Mouse (Mus musculus): ENCODE measurements at regions not wholly inside any gene's neighbourhood (a gene's known extent, or its start where the extent isn't known, plus 50 kb on each side); places are given as distances from the start of the nearest gene placed in this dataset.
"Not testable (repeated sequence)": the region's sequence is repeated elsewhere in the genome, so short reads cannot be mapped to it uniquely, and the experiment has no call there.

- 77% methylated on average over 4 of the region's 4 CpGs for WGBS
- Histone ChIP-seq H3K4me1 (ENCODE audit: control insufficient read depth, insufficient read depth, low read length) (peaks cover 1% of the 10 kb centered on the region), H3K27ac (ENCODE audit: control insufficient read depth, insufficient read depth, low read depth, low read length, poor library complexity) (no peak overlapping the region), H3K4me3 (replicated peaks; ENCODE audit: control insufficient read depth, low read depth, low read length) (no peak overlapping the region)
- TF ChIP-seq CTCF (IDR thresholded peaks at IDR 0.05; ENCODE audit: control insufficient read depth, insufficient read depth, low read length) (no peak), POLR2A (IDR thresholded peaks at IDR 0.05; ENCODE audit: borderline replicate concordance, control insufficient read depth, low read depth, low read length) (no peak)
Measured at GRCm38 (mm10) chr17:84860835-84861234, 70.2 kb upstream of the Lrpprc start.

- H3K4me3 ChIP-seq (replicated peaks; ENCODE audit: control insufficient read depth, low read depth, low read length); H3K27ac ChIP-seq (ENCODE audit: control insufficient read depth, insufficient read depth, low read depth, low read length, poor library complexity); H3K4me1 ChIP-seq (ENCODE audit: control insufficient read depth, insufficient read depth, low read length): not testable (repeated sequence)
Measured at GRCm38 (mm10) chr17:84864231-84864630, 73.6 kb upstream of the Lrpprc start.

- 29% methylated on average over 2 of the region's 2 CpGs for WGBS
- no peak overlapping the region for H3K4me3 ChIP-seq (replicated peaks; ENCODE audit: control insufficient read depth, low read depth, low read length)
- TF ChIP-seq POLR2A (IDR thresholded peaks at IDR 0.05; ENCODE audit: borderline replicate concordance, control insufficient read depth, low read depth, low read length) (no peak), CTCF (IDR thresholded peaks at IDR 0.05; ENCODE audit: control insufficient read depth, insufficient read depth, low read length) (no peak)
- H3K4me1 ChIP-seq (ENCODE audit: control insufficient read depth, insufficient read depth, low read length): no peaks in the 10 kb centered on the region; the same call in none of the 2 replicates
- H3K27ac ChIP-seq (ENCODE audit: control insufficient read depth, insufficient read depth, low read depth, low read length, poor library complexity): no peak overlapping the region
Measured at GRCm38 (mm10) chr17:84865158-84865557, 74.6 kb upstream of the Lrpprc start.

GRCm38 (mm10) chr17:84865566-84865965 is 75.0 kb upstream of the Lrpprc start:
- 84% methylated on average over 3 of the region's 3 CpGs for WGBS
- no peaks in the 10 kb centered on the region; the same call in 1 of the 2 replicates for H3K4me1 ChIP-seq (ENCODE audit: control insufficient read depth, insufficient read depth, low read length)
- no peak overlapping the region for H3K27ac ChIP-seq (ENCODE audit: control insufficient read depth, insufficient read depth, low read depth, low read length, poor library complexity)
- H3K4me3 ChIP-seq (replicated peaks; ENCODE audit: control insufficient read depth, low read depth, low read length): no peak overlapping the region
- TF ChIP-seq POLR2A (IDR thresholded peaks at IDR 0.05; ENCODE audit: borderline replicate concordance, control insufficient read depth, low read depth, low read length): no peak
- TF ChIP-seq CTCF (IDR thresholded peaks at IDR 0.05; ENCODE audit: control insufficient read depth, insufficient read depth, low read length): no peak

- 81% methylated on average over 3 of the region's 3 CpGs for WGBS
- H3K27ac ChIP-seq (ENCODE audit: control insufficient read depth, insufficient read depth, low read depth, low read length, poor library complexity): no peak overlapping the region
- H3K4me1 ChIP-seq (ENCODE audit: control insufficient read depth, insufficient read depth, low read length): no peaks in the 10 kb centered on the region
- H3K4me3 ChIP-seq (replicated peaks; ENCODE audit: control insufficient read depth, low read depth, low read length): no peak overlapping the region
- no peak for TF ChIP-seq CTCF (IDR thresholded peaks at IDR 0.05; ENCODE audit: control insufficient read depth, insufficient read depth, low read length)
- TF ChIP-seq POLR2A (IDR thresholded peaks at IDR 0.05; ENCODE audit: borderline replicate concordance, control insufficient read depth, low read depth, low read length): no peak
Measured at GRCm38 (mm10) chr17:84869074-84869722, 78.6 kb upstream of the Lrpprc start.

GRCm38 (mm10) chr17:84873554-84873953 is 83.0 kb upstream of the Lrpprc start:
- Histone ChIP-seq H3K27ac (ENCODE audit: control insufficient read depth, insufficient read depth, low read depth, low read length, poor library complexity) (no peak overlapping the region), H3K4me1 (ENCODE audit: control insufficient read depth, insufficient read depth, low read length) (no peaks in the 10 kb centered on the region), H3K4me3 (replicated peaks; ENCODE audit: control insufficient read depth, low read depth, low read length) (no peak overlapping the region)
- no peak for TF ChIP-seq POLR2A (IDR thresholded peaks at IDR 0.05; ENCODE audit: borderline replicate concordance, control insufficient read depth, low read depth, low read length)
- no peak for TF ChIP-seq CTCF (IDR thresholded peaks at IDR 0.05; ENCODE audit: control insufficient read depth, insufficient read depth, low read length)
- 77% methylated on average over 7 of the region's 7 CpGs for WGBS

- H3K4me3 ChIP-seq (replicated peaks; ENCODE audit: control insufficient read depth, low read depth, low read length): no peak overlapping the region
- 75% methylated on average over 6 of the region's 6 CpGs for WGBS
- TF ChIP-seq POLR2A (IDR thresholded peaks at IDR 0.05; ENCODE audit: borderline replicate concordance, control insufficient read depth, low read depth, low read length): no peak
- no peak for TF ChIP-seq CTCF (IDR thresholded peaks at IDR 0.05; ENCODE audit: control insufficient read depth, insufficient read depth, low read length)
- no peaks in the 10 kb centered on the region for H3K4me1 ChIP-seq (ENCODE audit: control insufficient read depth, insufficient read depth, low read length)
- no peak overlapping the region for H3K27ac ChIP-seq (ENCODE audit: control insufficient read depth, insufficient read depth, low read depth, low read length, poor library complexity)
Measured at GRCm38 (mm10) chr17:84874494-84874893, 82.0 kb upstream of the Ppm1b start.

GRCm38 (mm10) chr17:84875031-84875430 is 81.5 kb upstream of the Ppm1b start:
- H3K27ac ChIP-seq (ENCODE audit: control insufficient read depth, insufficient read depth, low read depth, low read length, poor library complexity): no peak overlapping the region
- TF ChIP-seq CTCF (IDR thresholded peaks at IDR 0.05; ENCODE audit: control insufficient read depth, insufficient read depth, low read length): no peak
- no peak for TF ChIP-seq POLR2A (IDR thresholded peaks at IDR 0.05; ENCODE audit: borderline replicate concordance, control insufficient read depth, low read depth, low read length)
- no peak overlapping the region for H3K4me3 ChIP-seq (replicated peaks; ENCODE audit: control insufficient read depth, low read depth, low read length)
- H3K4me1 ChIP-seq (ENCODE audit: control insufficient read depth, insufficient read depth, low read length): no peaks in the 10 kb centered on the region
- WGBS: 77% methylated on average over 6 of the region's 6 CpGs

GRCm38 (mm10) chr17:84876037-84876436 is 80.5 kb upstream of the Ppm1b start:
- Histone ChIP-seq H3K4me1 (ENCODE audit: control insufficient read depth, insufficient read depth, low read length) (peaks cover 3% of the 10 kb centered on the region; the same call in 1 of the 2 replicates), H3K4me3 (replicated peaks; ENCODE audit: control insufficient read depth, low read depth, low read length) (no peak overlapping the region), H3K27ac (ENCODE audit: control insufficient read depth, insufficient read depth, low read depth, low read length, poor library complexity) (no peak overlapping the region)
- WGBS: 75% methylated on average over 4 of the region's 4 CpGs
- TF ChIP-seq CTCF (IDR thresholded peaks at IDR 0.05; ENCODE audit: control insufficient read depth, insufficient read depth, low read length) (no peak), POLR2A (IDR thresholded peaks at IDR 0.05; ENCODE audit: borderline replicate concordance, control insufficient read depth, low read depth, low read length) (no peak)
